Mouse (Mus musculus) stomach, postnatal 0 days (tissue): ENCODE results near the gene Dstn.

Experiments used
- CTCF ChIP-seq: IDR thresholded peaks from 2 replicates; pipeline ENCODE4 v1.5.1; 2016; ENCODE audit warnings: antibody characterized with exemption, low read depth, mild to moderate bottlenecking, moderate library complexity
- EP300 ChIP-seq: optimal IDR thresholded peaks from 2 replicates; pipeline ENCODE3; 2016; ENCODE audit warnings: antibody characterized with exemption

GRCm38 (mm10) chr2:143867326-143867725, 47.8 kb upstream of the Dstn start:
- no peak for TF ChIP-seq EP300
- TF ChIP-seq CTCF = peak; percentile 99
